Mouse (Mus musculus): Measurements from ENCODE around the gene Cacnb2. TPM values are rescaled to one million over a fixed set of nuclear protein-coding genes. Genes with fewer than 3 reads are reported as not detected.
A peak's percentile ranks its signal among the peaks of the same experiment; 100 is the strongest.
"Not testable (repeated sequence)": the region's sequence is repeated elsewhere in the genome, so short reads cannot be mapped to it uniquely, and the experiment has no call there.

Cacnb2 gene
- polyA plus RNA-seq, 1 experiment from 2014 or later = 1.2 TPM

DNA sequence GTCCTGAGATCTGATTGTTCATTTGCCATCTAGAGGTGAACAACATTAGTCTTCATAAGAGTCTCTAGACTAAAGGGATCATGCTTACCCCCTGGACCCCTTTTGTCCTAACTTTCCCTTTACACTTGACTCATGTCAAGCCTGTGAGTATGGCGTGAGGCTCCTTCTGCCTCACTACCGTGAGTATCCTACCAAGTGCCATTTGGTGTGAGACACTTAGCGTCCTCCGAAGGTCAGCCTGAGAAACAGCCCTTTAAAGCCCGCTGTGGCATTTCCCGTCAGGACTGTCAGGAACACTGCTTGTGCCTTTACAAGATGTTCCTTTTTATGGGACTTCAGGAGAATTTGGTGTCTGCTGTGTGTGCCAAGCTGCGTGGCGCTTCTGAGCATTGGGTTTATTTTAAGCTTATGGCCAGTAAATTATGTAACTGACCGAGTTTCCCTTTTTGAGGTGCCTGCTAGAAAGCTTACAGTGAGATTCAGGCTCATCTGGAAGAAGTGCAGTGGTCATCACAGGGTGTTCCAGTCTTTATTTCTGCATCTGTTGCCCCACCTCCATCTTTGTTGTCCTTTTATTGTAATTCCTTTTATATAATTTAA is 116.3 kb downstream of the Cacnb2 start:
- Histone ChIP-seq H3K4me1 (ENCODE audit: control insufficient read depth, insufficient read depth, low read length) (no peaks in the 10 kb centered on the region), H3K9ac (ENCODE audit: low read depth, low read length) (no peak overlapping the region), H3K27ac (replicated peaks; ENCODE audit: low read depth, low read length) (no peak overlapping the region), H3K4me2 (ENCODE audit: low read depth, low read length) (no peak overlapping the region), H3K27me3 (replicated peaks; ENCODE audit: control insufficient read depth, insufficient read depth, low read length) (no peaks in the 10 kb centered on the region), H3K36me3 (ENCODE audit: control insufficient read depth, insufficient read depth, low read length) (no peaks in the 10 kb centered on the region), H3K9me3 (ENCODE audit: control insufficient read depth, low read length) (no peaks in the 10 kb centered on the region), H3K4me3 (ENCODE audit: low read depth, low read length) (no peak overlapping the region)
- DNase-seq (ENCODE audit: low spot score) = no peak
- WGBS = 92% methylated on average over 9 of the region's 9 CpGs
- ATAC-seq (ENCODE audit: low read depth) = no peak

DNA sequence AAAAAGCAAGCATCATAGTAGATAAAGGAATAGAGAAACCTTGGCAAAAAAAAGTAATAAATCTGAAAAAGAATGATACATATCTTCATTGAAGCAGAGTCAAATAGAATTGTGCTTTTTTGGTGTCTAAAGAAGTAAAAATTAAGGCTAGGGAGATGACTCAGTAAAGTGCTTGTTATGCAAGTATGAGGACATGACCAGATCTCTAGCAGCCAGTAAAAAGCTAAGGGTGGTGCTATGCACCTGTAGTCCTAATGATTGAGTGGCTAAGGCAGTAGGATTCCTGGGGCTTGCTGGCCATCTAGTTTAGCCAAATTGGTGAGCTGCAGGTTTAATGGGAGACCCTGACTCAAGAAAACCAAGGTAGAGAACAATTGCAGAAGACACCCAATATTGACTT is 122.5 kb downstream of the Cacnb2 start:
- H3K4me1 ChIP-seq (ENCODE audit: control insufficient read depth, insufficient read depth, low read length) = no peaks in the 10 kb centered on the region
- H3K4me3 ChIP-seq (ENCODE audit: low read depth, low read length) = no peak overlapping the region

DNA sequence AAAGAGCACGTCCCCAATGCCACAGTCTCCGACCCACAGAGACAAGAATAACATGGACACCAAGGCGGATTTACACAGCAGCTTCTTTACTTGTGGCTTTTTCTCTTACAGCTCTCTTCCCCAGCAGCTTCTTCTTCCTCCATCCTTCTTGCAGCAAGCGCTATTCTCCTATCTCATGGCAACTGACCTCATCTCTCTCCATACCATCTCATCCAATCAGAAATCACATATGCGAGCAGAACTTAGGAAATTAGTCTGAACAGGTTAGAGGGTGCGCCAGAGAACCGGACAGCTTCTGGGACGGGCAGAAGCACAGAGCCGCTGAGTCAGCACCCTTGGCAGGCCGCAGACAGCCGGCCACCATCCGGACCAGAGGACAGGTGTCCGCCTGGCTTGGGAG is 123.7 kb downstream of the Cacnb2 start:
- H3K4me1 ChIP-seq (ENCODE audit: control insufficient read depth, insufficient read depth, low read length); H3K4me2 ChIP-seq (ENCODE audit: low read depth, low read length); H3K27ac ChIP-seq (replicated peaks; ENCODE audit: low read depth, low read length); H3K9me3 ChIP-seq (ENCODE audit: control insufficient read depth, low read length); H3K4me3 ChIP-seq (ENCODE audit: low read depth, low read length); ATAC-seq (ENCODE audit: low read depth); H3K9ac ChIP-seq (ENCODE audit: low read depth, low read length); H3K36me3 ChIP-seq (ENCODE audit: control insufficient read depth, insufficient read depth, low read length); H3K27me3 ChIP-seq (replicated peaks; ENCODE audit: control insufficient read depth, insufficient read depth, low read length); DNase-seq (ENCODE audit: low spot score): not testable (repeated sequence)
- 93% methylated on average over 12 of the region's 13 CpGs for WGBS

More for the DNA sequence above, 122.5 kb downstream of the Cacnb2 start:
- Histone ChIP-seq H3K27me3 (replicated peaks; ENCODE audit: control insufficient read depth, insufficient read depth, low read length) (no peaks in the 10 kb centered on the region), H3K9me3 (ENCODE audit: control insufficient read depth, low read length) (no peaks in the 10 kb centered on the region), H3K36me3 (ENCODE audit: control insufficient read depth, insufficient read depth, low read length) (no peaks in the 10 kb centered on the region), H3K9ac (ENCODE audit: low read depth, low read length) (no peak overlapping the region), H3K4me2 (ENCODE audit: low read depth, low read length) (no peak overlapping the region), H3K27ac (replicated peaks; ENCODE audit: low read depth, low read length) (no peak overlapping the region)
- no peak for ATAC-seq (ENCODE audit: low read depth)
- no peak for DNase-seq (ENCODE audit: low spot score)

- H3K4me3 ChIP-seq (ENCODE audit: low read depth, low read length) = no peak overlapping the region
- ATAC-seq (ENCODE audit: low read depth) (no peak), DNase-seq (ENCODE audit: low spot score) (no peak)
- no peak overlapping the region for H3K27ac ChIP-seq (replicated peaks; ENCODE audit: low read depth, low read length)
- WGBS = 44% methylated on average over 9 of the region's 9 CpGs
- H3K9ac ChIP-seq (ENCODE audit: low read depth, low read length) = no peak overlapping the region
- no peaks in the 10 kb centered on the region for H3K27me3 ChIP-seq (replicated peaks; ENCODE audit: control insufficient read depth, insufficient read depth, low read length)
- no peaks in the 10 kb centered on the region for H3K36me3 ChIP-seq (ENCODE audit: control insufficient read depth, insufficient read depth, low read length)
- peak overlapping the region; percentile 24; the same call in 1 of the 2 replicates for H3K4me2 ChIP-seq (ENCODE audit: low read depth, low read length)
- H3K9me3 ChIP-seq (ENCODE audit: control insufficient read depth, low read length) = no peaks in the 10 kb centered on the region
- 0 out of 2 replicates have a peak, but pooled peaks cover 3% of the 10 kb centered on the region for H3K4me1 ChIP-seq (ENCODE audit: control insufficient read depth, insufficient read depth, low read length)
Observed at GRCm38 (mm10) chr2:14738927-14739326, 136.0 kb downstream of the Cacnb2 start.

DNA sequence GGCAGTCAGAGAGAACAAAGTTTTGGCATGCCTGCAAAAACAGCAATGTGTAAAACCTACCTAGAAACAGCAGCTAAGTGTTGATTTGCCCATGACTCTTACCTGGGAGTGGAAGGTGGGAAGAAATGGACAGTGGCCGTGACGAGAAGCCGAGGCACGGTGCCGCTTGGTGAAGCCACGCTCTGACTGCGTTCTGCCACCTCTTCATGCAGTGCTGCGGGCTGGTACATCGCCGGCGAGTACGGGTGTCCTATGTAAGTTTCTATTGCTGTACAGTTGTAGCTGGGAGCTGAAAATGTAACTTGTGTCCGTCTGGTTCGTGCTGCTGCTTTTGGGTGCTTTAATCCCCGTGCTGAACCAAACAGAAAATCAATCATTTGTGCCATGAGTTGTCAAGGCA is 136.6 kb downstream of the Cacnb2 start:
- peak overlapping the region; percentile 24; the same call in 1 of the 2 replicates for H3K4me2 ChIP-seq (ENCODE audit: low read depth, low read length)
- no peaks in the 10 kb centered on the region for H3K27me3 ChIP-seq (replicated peaks; ENCODE audit: control insufficient read depth, insufficient read depth, low read length)
- H3K9me3 ChIP-seq (ENCODE audit: control insufficient read depth, low read length) = no peaks in the 10 kb centered on the region
- WGBS = 76% methylated on average over 15 of the region's 15 CpGs
- 0 out of 2 replicates have a peak, but pooled peaks cover 3% of the 10 kb centered on the region for H3K4me1 ChIP-seq (ENCODE audit: control insufficient read depth, insufficient read depth, low read length)
- no peak overlapping the region for H3K27ac ChIP-seq (replicated peaks; ENCODE audit: low read depth, low read length)
- H3K4me3 ChIP-seq (ENCODE audit: low read depth, low read length) = no peak overlapping the region
- H3K36me3 ChIP-seq (ENCODE audit: control insufficient read depth, insufficient read depth, low read length) = no peaks in the 10 kb centered on the region
- H3K9ac ChIP-seq (ENCODE audit: low read depth, low read length) = no peak overlapping the region
- DNase-seq (ENCODE audit: low spot score) = no peak
- ATAC-seq (ENCODE audit: low read depth) = no peak

DNA sequence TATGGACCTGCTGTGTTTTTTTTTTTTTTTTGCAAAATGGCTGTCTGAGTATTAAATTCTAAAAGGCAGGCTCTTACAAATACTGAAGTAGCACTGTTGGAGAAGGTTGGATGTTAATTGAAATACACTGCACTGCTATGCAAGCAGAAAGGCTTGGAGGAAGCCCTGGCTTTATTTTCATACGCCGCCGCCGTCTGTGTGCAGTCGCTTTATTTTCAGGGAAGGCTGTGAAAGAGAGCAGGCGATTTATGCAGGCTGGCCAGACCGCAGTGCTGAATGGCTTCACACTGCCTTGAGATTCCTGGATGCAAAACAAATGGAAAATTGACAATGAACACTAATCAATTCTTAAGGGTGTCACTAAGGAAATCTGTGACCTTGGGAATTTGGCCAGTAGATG is 137.5 kb downstream of the Cacnb2 start:
- H3K4me2 ChIP-seq (ENCODE audit: low read depth, low read length) = no peak overlapping the region
- 0 out of 2 replicates have a peak, but pooled peaks cover 3% of the 10 kb centered on the region for H3K4me1 ChIP-seq (ENCODE audit: control insufficient read depth, insufficient read depth, low read length)
- no peak overlapping the region for H3K4me3 ChIP-seq (ENCODE audit: low read depth, low read length)
- H3K9ac ChIP-seq (ENCODE audit: low read depth, low read length) = no peak overlapping the region
- no peaks in the 10 kb centered on the region for H3K27me3 ChIP-seq (replicated peaks; ENCODE audit: control insufficient read depth, insufficient read depth, low read length)
- WGBS = 61% methylated on average over 7 of the region's 7 CpGs
- DNase-seq (ENCODE audit: low spot score) = no peak
- H3K9me3 ChIP-seq (ENCODE audit: control insufficient read depth, low read length) = no peaks in the 10 kb centered on the region
- no peak for ATAC-seq (ENCODE audit: low read depth)
- no peak overlapping the region for H3K27ac ChIP-seq (replicated peaks; ENCODE audit: low read depth, low read length)
- no peaks in the 10 kb centered on the region for H3K36me3 ChIP-seq (ENCODE audit: control insufficient read depth, insufficient read depth, low read length)

DNA sequence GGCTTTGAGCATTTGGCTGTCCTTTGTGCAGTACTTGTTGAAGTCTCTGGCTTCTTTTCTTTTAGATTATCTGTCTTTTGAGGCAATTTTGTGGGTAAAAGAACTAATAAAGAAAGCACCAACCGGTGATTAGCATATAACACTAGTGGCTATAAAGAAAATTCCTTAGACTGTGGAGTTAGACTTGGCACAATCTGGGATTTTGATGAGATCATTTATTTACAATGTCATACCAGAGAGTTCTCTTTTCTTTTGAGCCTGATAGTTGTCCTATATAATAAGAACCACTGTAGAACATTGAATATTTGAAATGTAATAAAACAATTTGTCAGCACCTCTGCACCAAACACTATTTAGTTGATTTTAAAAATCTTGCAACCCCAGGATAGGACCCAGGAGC is 141.9 kb downstream of the Cacnb2 start:
- H3K36me3 ChIP-seq (ENCODE audit: control insufficient read depth, insufficient read depth, low read length) = no peaks in the 10 kb centered on the region
- no peaks in the 10 kb centered on the region for H3K4me1 ChIP-seq (ENCODE audit: control insufficient read depth, insufficient read depth, low read length)
- no peaks in the 10 kb centered on the region for H3K27me3 ChIP-seq (replicated peaks; ENCODE audit: control insufficient read depth, insufficient read depth, low read length)
- ATAC-seq (ENCODE audit: low read depth) (no peak), DNase-seq (ENCODE audit: low spot score) (no peak)
- no peak overlapping the region for H3K27ac ChIP-seq (replicated peaks; ENCODE audit: low read depth, low read length)
- 80% methylated on average over 1 of the region's 1 CpGs for WGBS
- no peak overlapping the region for H3K9ac ChIP-seq (ENCODE audit: low read depth, low read length)
- no peak overlapping the region for H3K4me2 ChIP-seq (ENCODE audit: low read depth, low read length)
- H3K4me3 ChIP-seq (ENCODE audit: low read depth, low read length) = no peak overlapping the region
- H3K9me3 ChIP-seq (ENCODE audit: control insufficient read depth, low read length) = no peaks in the 10 kb centered on the region

DNA sequence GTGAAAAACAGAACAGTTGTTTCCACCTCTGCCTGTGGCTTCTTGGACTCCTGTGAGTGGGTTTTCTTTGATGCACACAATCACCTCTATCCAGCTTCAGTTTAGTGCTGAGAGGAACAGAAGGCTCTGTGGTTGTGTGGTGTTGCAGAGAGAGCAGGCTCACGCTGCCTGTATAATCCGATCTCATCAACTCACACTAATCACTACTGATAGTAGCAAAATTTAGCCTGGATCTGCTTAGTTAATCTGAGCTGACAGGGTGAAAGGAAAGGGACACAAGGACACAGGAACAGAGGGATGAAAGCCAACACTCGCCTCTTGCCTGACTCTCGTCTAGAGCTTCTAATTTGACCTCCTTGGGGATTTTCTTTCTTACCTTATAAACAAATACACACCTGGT is 160.0 kb downstream of the Cacnb2 start:
- DNase-seq (ENCODE audit: low spot score) = peak; percentile 21
- H3K9me3 ChIP-seq (ENCODE audit: control insufficient read depth, low read length) = no peaks in the 10 kb centered on the region
- H3K27ac ChIP-seq (replicated peaks; ENCODE audit: low read depth, low read length) = no peak overlapping the region
- no peak overlapping the region for H3K4me2 ChIP-seq (ENCODE audit: low read depth, low read length)
- peak; percentile 55 for ATAC-seq (ENCODE audit: low read depth)
- 51% methylated on average over 4 of the region's 4 CpGs for WGBS
- no peaks in the 10 kb centered on the region for H3K27me3 ChIP-seq (replicated peaks; ENCODE audit: control insufficient read depth, insufficient read depth, low read length)
- no peaks in the 10 kb centered on the region for H3K36me3 ChIP-seq (ENCODE audit: control insufficient read depth, insufficient read depth, low read length)
- H3K4me3 ChIP-seq (ENCODE audit: low read depth, low read length) = no peak overlapping the region
- H3K4me1 ChIP-seq (ENCODE audit: control insufficient read depth, insufficient read depth, low read length) = no peaks in the 10 kb centered on the region
- H3K9ac ChIP-seq (ENCODE audit: low read depth, low read length) = no peak overlapping the region

- H3K4me1 ChIP-seq (ENCODE audit: control insufficient read depth, insufficient read depth, low read length) = no peaks in the 10 kb centered on the region
- ATAC-seq (ENCODE audit: low read depth) (no peak), DNase-seq (ENCODE audit: low spot score) (no peak)
- no peaks in the 10 kb centered on the region for H3K36me3 ChIP-seq (ENCODE audit: control insufficient read depth, insufficient read depth, low read length)
- no peaks in the 10 kb centered on the region for H3K9me3 ChIP-seq (ENCODE audit: control insufficient read depth, low read length)
- no peak overlapping the region for H3K4me2 ChIP-seq (ENCODE audit: low read depth, low read length)
- H3K27me3 ChIP-seq (replicated peaks; ENCODE audit: control insufficient read depth, insufficient read depth, low read length) = no peaks in the 10 kb centered on the region
- no peak overlapping the region for H3K9ac ChIP-seq (ENCODE audit: low read depth, low read length)
- WGBS = 62% methylated on average over 6 of the region's 6 CpGs
- no peak overlapping the region for H3K4me3 ChIP-seq (ENCODE audit: low read depth, low read length)
- H3K27ac ChIP-seq (replicated peaks; ENCODE audit: low read depth, low read length) = no peak overlapping the region; the same call in 1 of the 2 replicates
Observed at GRCm38 (mm10) chr2:14763931-14764330, 161.0 kb downstream of the Cacnb2 start.

All from embryonic facial prominence, embryonic 14.5 days (tissue).